ENCODE assay signal across 28 mouse cellular contexts in genomic region chr1:86415144-86415543, GRCm38 (mm10). TPM values are rescaled to one million over a fixed set of nuclear protein-coding genes. Genes with fewer than 3 reads are reported as not detected.
DNase-seq lines count a peak whose midpoint lies in the region; ATAC-seq and TF ChIP-seq lines count a peak whose summit lies in the region.
"Had no signal": no experiment of that assay in that cellular context is flagged by ENCODE, and none has a peak within 500 bp of the region (broad histone marks: within the 10 kb centered on the region; RNA-seq: fewer than 3 reads in every experiment).

No protein-coding gene starts in this region.

- no peaks in the 10 kb centered on the region for H3K27me3 ChIP-seq in heart, embryonic 15.5 days
- no peaks in the 10 kb centered on the region for H3K27me3 ChIP-seq in heart, embryonic 12.5 days (replicated peaks)
- no peaks in the 10 kb centered on the region for H3K27me3 ChIP-seq in small intestine, adult 2 months (ENCODE audit: control insufficient read depth, insufficient read depth, low read length)
- H3K27me3 ChIP-seq: embryonic facial prominence, embryonic 15.5 days; forebrain, embryonic 15.5 days; liver, embryonic 15.5 days; lung, embryonic 15.5 days had no signal

- no peak for DNase-seq in retina, postnatal 1 day
- no peak for DNase-seq in spleen, postnatal 36 days (ENCODE audit: low spot score in 2 of 2)
- no peak for DNase-seq in urinary bladder, postnatal 25 days (ENCODE audit: low spot score)
- DNase-seq: adrenal gland, adult 2 months; cerebellum, adult 18-20 months; gastrocnemius, postnatal 25 days; kidney, adult 18-20 months; layer of hippocampus, adult 9-11 months; lung, postnatal 36 days; right cerebral cortex, postnatal 14 days had no signal

- TF ChIP-seq CTCF in small intestine, adult 2 months (IDR thresholded peaks at IDR 0.05; ENCODE audit: extremely low read depth, insufficient read length, insufficient replicate concordance, low read depth, low read length): no peak

- H3K9me3 ChIP-seq in heart, embryonic 15.5 days (replicated peaks): no peaks in the 10 kb centered on the region
- H3K9me3 ChIP-seq in heart, embryonic 12.5 days (replicated peaks): no peaks in the 10 kb centered on the region
- H3K9me3 ChIP-seq: embryonic facial prominence, embryonic 15.5 days; forebrain, embryonic 15.5 days; heart, embryonic 10.5 days; liver, embryonic 15.5 days; lung, embryonic 15.5 days had no signal

- H3K36me3 ChIP-seq in heart, embryonic 15.5 days: no peaks in the 10 kb centered on the region
- H3K36me3 ChIP-seq in heart, embryonic 12.5 days: no peaks in the 10 kb centered on the region
- H3K36me3 ChIP-seq in small intestine, adult 2 months (ENCODE audit: control insufficient read depth, insufficient read depth, low read length): no peaks in the 10 kb centered on the region
- H3K36me3 ChIP-seq: embryonic facial prominence, embryonic 15.5 days; forebrain, embryonic 15.5 days; heart, embryonic 10.5 days; liver, embryonic 15.5 days; lung, embryonic 15.5 days had no signal

- no peak overlapping the region for H3K9ac ChIP-seq in heart, embryonic 15.5 days
- H3K9ac ChIP-seq in heart, embryonic 12.5 days: no peak overlapping the region
- H3K9ac ChIP-seq: embryonic facial prominence, embryonic 15.5 days; forebrain, embryonic 15.5 days; liver, embryonic 15.5 days; lung, embryonic 15.5 days had no signal

- H3K4me1 ChIP-seq in heart, embryonic 15.5 days (replicated peaks): peaks cover 6% of the 10 kb centered on the region; the same call in 1 of the 2 replicates
- H3K4me1 ChIP-seq in heart, embryonic 12.5 days (replicated peaks): peaks cover 6% of the 10 kb centered on the region; the same call in 1 of the 2 replicates
- peaks cover 4% of the 10 kb centered on the region for H3K4me1 ChIP-seq in small intestine, adult 2 months (ENCODE audit: control insufficient read depth, insufficient read depth, insufficient read length, low read length)
- H3K4me1 ChIP-seq: embryonic facial prominence, embryonic 15.5 days; forebrain, embryonic 15.5 days; lung, embryonic 15.5 days had no signal

- H3K4me2 ChIP-seq in heart, embryonic 15.5 days: no peak overlapping the region
- no peak overlapping the region for H3K4me2 ChIP-seq in heart, embryonic 12.5 days
- H3K4me2 ChIP-seq: embryonic facial prominence, embryonic 15.5 days; forebrain, embryonic 15.5 days; liver, embryonic 15.5 days; lung, embryonic 15.5 days; midbrain, embryonic 11.5 days had no signal

- 51% methylated on average over 2 of the region's 2 CpGs for WGBS in heart, embryonic 15.5 days
- WGBS in heart, embryonic 12.5 days: 57% methylated on average over 2 of the region's 2 CpGs
- WGBS in small intestine, adult 2 months: 32% methylated on average over 2 of the region's 2 CpGs

- no peak overlapping the region for H3K27ac ChIP-seq in heart, embryonic 15.5 days
- H3K27ac ChIP-seq in heart, embryonic 12.5 days (ENCODE audit: poor library complexity, severe bottlenecking): no peak overlapping the region
- peak overlapping the region; percentile 46; the same call in 1 of the 2 replicates for H3K27ac ChIP-seq in small intestine, adult 2 months (ENCODE audit: insufficient read depth, low read depth, low read length)
- H3K27ac ChIP-seq: embryonic facial prominence, embryonic 15.5 days; forebrain, embryonic 15.5 days; liver, embryonic 15.5 days; lung, embryonic 15.5 days had no signal

- 0 out of 2 replicates have a peak, but pooled peaks have one; percentile 5 for ATAC-seq in heart, embryonic 15.5 days (replicated peaks; ENCODE audit: insufficient number of reproducible peaks, insufficient read depth, low FRiP score, low read depth)
- no peak for ATAC-seq in heart, embryonic 12.5 days (ENCODE audit: insufficient number of reproducible peaks, low FRiP score)
- ATAC-seq in activated CD4-positive, CD25-positive, alpha-beta regulatory T cell, adult 4 months: peak; percentile 73
- ATAC-seq in megakaryocyte, adult 5-6 weeks (ENCODE audit: poor library complexity, severe bottlenecking): peak; percentile 36; the same call in 1 of the 2 replicates

- TF ChIP-seq POLR2A in small intestine, adult 2 months (IDR thresholded peaks at IDR 0.05; ENCODE audit: low read depth, low read length): no peak

- no peak overlapping the region for H3K4me3 ChIP-seq in heart, embryonic 15.5 days
- H3K4me3 ChIP-seq in heart, embryonic 12.5 days: no peak overlapping the region
- H3K4me3 ChIP-seq in small intestine, adult 2 months (ENCODE audit: low read depth, low read length): no peak overlapping the region
- H3K4me3 ChIP-seq: embryonic facial prominence, embryonic 15.5 days; forebrain, embryonic 15.5 days; heart, embryonic 10.5 days; liver, embryonic 15.5 days; lung, embryonic 15.5 days had no signal

RNA-seq across cellular contexts. Expression of gene Nmur1, which starts 10.9 kb away (rescaled TPM):
- polyA plus RNA-seq in heart, embryonic 15.5 days (2015; fragmentation: Nextera tagmentation; extraction: Ambion mirVana): not detected in 2 replicates
- not detected in 2 replicates for polyA plus RNA-seq in heart, embryonic 12.5 days (2016; fragmentation: Nextera tagmentation; extraction: Ambion mirVana)
- polyA plus RNA-seq in activated CD4-positive, CD25-positive, alpha-beta regulatory T cell, adult 4 months (2017; shearing (Covaris generic)): 1 to 10 TPM in 1 of 2 experiments, under 1 TPM in 1; 0.38 to 3.9 TPM
- not detected in 2 replicates for total RNA-seq in megakaryocyte, adult 5-6 weeks (2015)
- total RNA-seq in megakaryocyte, adult 5-6 weeks (2017): not detected in 2 replicates
- polyA plus RNA-seq in small intestine, adult 2 months (2012; rRNA removed): 5.6 and 11.1 TPM in 2 replicates
- total RNA-seq: adrenal gland, adult 2 months; gastrocnemius, postnatal 25 days; heart, postnatal 10 days; left cerebral cortex, adult 18-20 months; left cerebral cortex, postnatal 25 days had no signal
- polyA plus RNA-seq: embryonic facial prominence, embryonic 15.5 days; hindbrain, embryonic 11.5 days; limb, embryonic 14.5 days; liver, embryonic 15.5 days; midbrain, embryonic 11.5 days; neural tube, embryonic 11.5 days had no signal

RNA-seq across cellular contexts. Expression of gene Tex44, which starts 11.0 kb away (rescaled TPM):
- polyA plus RNA-seq in heart, embryonic 15.5 days (2015; fragmentation: Nextera tagmentation; extraction: Ambion mirVana): not detected in 2 replicates
- not detected in 2 replicates for polyA plus RNA-seq in heart, embryonic 12.5 days (2016; fragmentation: Nextera tagmentation; extraction: Ambion mirVana)
- polyA plus RNA-seq in activated CD4-positive, CD25-positive, alpha-beta regulatory T cell, adult 4 months (2017; shearing (Covaris generic)): not detected
- not detected in 2 replicates for total RNA-seq in megakaryocyte, adult 5-6 weeks (2015)
- not detected in 2 replicates for total RNA-seq in megakaryocyte, adult 5-6 weeks (2017)
- polyA plus RNA-seq in small intestine, adult 2 months (2012; rRNA removed): not detected in 2 replicates
- total RNA-seq: adrenal gland, adult 2 months; gastrocnemius, postnatal 25 days; heart, postnatal 10 days; left cerebral cortex, adult 18-20 months; left cerebral cortex, postnatal 25 days had no signal
- polyA plus RNA-seq: adrenal gland, adult 2 months; embryonic facial prominence, embryonic 15.5 days; forebrain, embryonic 15.5 days; heart, embryonic 10.5 days; kidney, embryonic 16.5 days; limb, embryonic 14.5 days; liver, embryonic 15.5 days; lung, embryonic 15.5 days; midbrain, embryonic 11.5 days; neural tube, embryonic 11.5 days had no signal

RNA-seq across cellular contexts. Expression of gene Ncl, which starts 55.9 kb away (rescaled TPM):
- 219 and 239 TPM in 2 replicates for polyA plus RNA-seq in heart, embryonic 15.5 days (2015; fragmentation: Nextera tagmentation; extraction: Ambion mirVana)
- polyA plus RNA-seq in heart, embryonic 12.5 days (2016; fragmentation: Nextera tagmentation; extraction: Ambion mirVana): 331 and 337 TPM in 2 replicates
- 100 to 1,000 TPM; 383 to 392 TPM for polyA plus RNA-seq in activated CD4-positive, CD25-positive, alpha-beta regulatory T cell, adult 4 months (2017; shearing (Covaris generic))
- 150 and 167 TPM in 2 replicates for total RNA-seq in megakaryocyte, adult 5-6 weeks (2015)
- 156 and 194 TPM in 2 replicates for total RNA-seq in megakaryocyte, adult 5-6 weeks (2017)
- 0.95 and 6.1 TPM in 2 replicates for polyA plus RNA-seq in small intestine, adult 2 months (2012; rRNA removed)

Comparison
In these comparisons a context has a peak if more than half of its experiments do, and no peak if none do; other contexts are left out.
1. RNA of gene Ncl, which starts 55.9 kb away (polyA plus RNA-seq): 383 to 392 TPM in activated CD4-positive, CD25-positive, alpha-beta regulatory T cell, adult 4 months, 331 to 337 TPM in heart, embryonic 12.5 days and 219 to 239 TPM in heart, embryonic 15.5 days; 0.95 to 6.1 TPM in small intestine, adult 2 months; every median in the first group is over 10 times any median in the second.